Mouse (Mus musculus) c-Kit-positive CD71-positive TER-119-positive erythroid progenitor cells, embryonic 14.5 days (primary cell): ENCODE results near the gene B430305J03Rik.

Experiments
- DNase-seq: peaks from one replicate; pipeline ENCODE4 v3.0.0-alpha.2; 2013; ENCODE audit warnings: low spot score

The B430305J03Rik gene

GRCm38 (mm10) chr3:61348036-61348614 is 17.6 kb downstream of the B430305J03Rik start:
- no peak for DNase-seq

DNA sequence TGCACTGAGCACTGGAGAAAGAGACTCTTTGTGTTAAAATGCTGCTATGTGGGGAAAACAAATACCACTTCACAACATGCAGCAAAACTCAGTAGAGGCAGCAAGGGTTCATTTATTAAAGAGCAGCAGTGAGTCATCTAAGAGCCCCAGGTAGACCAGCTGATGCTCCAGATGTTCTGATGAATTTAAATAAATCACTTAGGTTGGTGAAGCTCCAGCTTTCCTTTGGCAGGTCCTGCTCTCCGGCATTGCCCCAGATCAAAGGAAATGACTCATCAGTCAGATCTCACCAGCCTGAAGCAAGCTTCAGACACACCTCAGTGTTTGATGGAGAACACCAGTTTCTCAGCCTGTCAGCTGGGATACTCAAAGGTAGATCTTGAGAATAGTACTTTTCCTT is 20.1 kb downstream of the B430305J03Rik start:
- DNase-seq, result no peak

- no peak for DNase-seq
Measured at GRCm38 (mm10) chr3:61344031-61344430, 21.7 kb downstream of the B430305J03Rik start.

- DNase-seq, result no peak
Measured at GRCm38 (mm10) chr3:61340321-61340720, 25.4 kb downstream of the B430305J03Rik start.

- DNase-seq, result no peak
Measured at GRCm38 (mm10) chr3:61337230-61337629, 28.5 kb downstream of the B430305J03Rik start.

GRCm38 (mm10) chr3:61336205-61336604 is 29.5 kb downstream of the B430305J03Rik start:
- DNase-seq, result no peak

- no peak for DNase-seq
Measured at GRCm38 (mm10) chr3:61321632-61322031, 44.1 kb downstream of the B430305J03Rik start.

DNA sequence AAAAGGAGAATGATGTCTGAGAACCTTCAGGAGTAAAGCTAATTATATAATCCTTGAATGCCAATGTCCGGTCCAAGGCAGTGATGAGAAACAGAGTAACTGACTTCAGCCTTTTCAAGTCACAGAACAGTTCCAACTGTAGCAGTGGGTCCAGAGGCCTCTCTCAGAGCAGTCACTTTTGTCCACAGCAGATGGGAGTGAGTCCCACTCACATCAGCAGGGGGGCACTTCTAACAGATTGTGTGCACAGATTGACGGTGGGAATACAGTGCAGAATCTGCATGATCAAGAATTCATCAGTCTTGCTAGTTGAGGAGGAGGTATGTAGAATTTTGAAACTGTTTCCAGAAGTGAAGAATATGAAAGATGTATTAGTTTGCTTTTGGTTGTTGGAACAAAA is 45.7 kb downstream of the B430305J03Rik start:
- no peak for DNase-seq

DNA sequence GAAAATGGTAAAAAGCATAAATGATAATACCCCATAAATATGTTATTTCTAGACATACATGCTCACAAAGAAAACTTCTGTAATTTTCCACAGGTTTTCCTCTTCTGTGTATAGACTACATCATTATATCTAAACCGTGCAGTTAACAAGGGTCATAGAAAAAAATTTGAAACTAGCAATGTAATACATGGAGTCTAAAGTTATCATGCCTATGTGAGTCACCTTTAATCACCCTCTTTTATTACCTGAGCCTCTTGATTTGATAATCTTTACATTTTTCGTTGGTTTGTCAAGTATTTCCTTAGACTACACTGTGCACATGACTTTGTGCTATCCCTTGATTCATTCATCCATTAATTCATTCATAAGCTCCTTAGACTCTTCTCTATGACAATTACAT is 50.7 kb downstream of the B430305J03Rik start:
- DNase-seq, result no peak
